Mouse (Mus musculus): ENCODE data around the gene Tlr2. TPM values are rescaled to one million over a fixed set of nuclear protein-coding genes. Genes with fewer than 3 reads are reported as not detected.

The Tlr2 gene
- polyA plus RNA-seq, 1 experiment from 2014 or later, result 3.5 TPM

- H3K4me3 ChIP-seq (ENCODE audit: low read depth, low read length), result no peak overlapping the region
- WGBS, result 86% methylated on average over 5 of the region's 5 CpGs
- no peak overlapping the region for H3K27ac ChIP-seq (ENCODE audit: low read depth)
Measured at GRCm38 (mm10) chr3:83855643-83856042, 14.1 kb upstream of the Tlr2 start.

GRCm38 (mm10) chr3:83849341-83849740, 7.8 kb upstream of the Tlr2 start:
- DNase-seq (no peak), ATAC-seq (ENCODE audit: insufficient read depth) (no peak)
- no peak overlapping the region for H3K4me2 ChIP-seq
- no peak overlapping the region for H3K4me3 ChIP-seq (ENCODE audit: low read depth, low read length)
- H3K27me3 ChIP-seq (ENCODE audit: insufficient read depth, low read length), result no peaks in the 10 kb centered on the region
- no peak overlapping the region for H3K27ac ChIP-seq (ENCODE audit: low read depth)
- no peak overlapping the region for H3K9ac ChIP-seq
- TF ChIP-seq CTCF (IDR thresholded peaks at IDR 0.05; ENCODE audit: low read depth), result no peak
- WGBS, result 71% methylated on average over 2 of the region's 2 CpGs
- no peaks in the 10 kb centered on the region for H3K36me3 ChIP-seq (ENCODE audit: insufficient read depth)
- H3K4me1 ChIP-seq (ENCODE audit: insufficient read depth), result no peaks in the 10 kb centered on the region
- H3K9me3 ChIP-seq (ENCODE audit: low read depth, low read length), result no peaks in the 10 kb centered on the region

More at GRCm38 (mm10) chr3:83855643-83856042, 14.1 kb upstream of the Tlr2 start:
- no peak overlapping the region for H3K4me2 ChIP-seq
- ATAC-seq (ENCODE audit: insufficient read depth) (no peak), DNase-seq (no peak)
- H3K4me1 ChIP-seq (ENCODE audit: insufficient read depth), result no peaks in the 10 kb centered on the region
- H3K9me3 ChIP-seq (ENCODE audit: low read depth, low read length), result no peaks in the 10 kb centered on the region
- TF ChIP-seq CTCF (IDR thresholded peaks at IDR 0.05; ENCODE audit: low read depth), result no peak
- H3K27me3 ChIP-seq (ENCODE audit: insufficient read depth, low read length), result no peaks in the 10 kb centered on the region
- H3K9ac ChIP-seq, result no peak overlapping the region
- H3K36me3 ChIP-seq (ENCODE audit: insufficient read depth), result no peaks in the 10 kb centered on the region

GRCm38 (mm10) chr3:83844766-83845520, 3.4 kb upstream of the Tlr2 start:
- no peaks in the 10 kb centered on the region for H3K36me3 ChIP-seq (ENCODE audit: insufficient read depth)
- no peaks in the 10 kb centered on the region for H3K9me3 ChIP-seq (ENCODE audit: low read depth, low read length)
- no peak overlapping the region for H3K4me2 ChIP-seq
- no peak for TF ChIP-seq CTCF (IDR thresholded peaks at IDR 0.05; ENCODE audit: low read depth)
- no peaks in the 10 kb centered on the region for H3K27me3 ChIP-seq (ENCODE audit: insufficient read depth, low read length)
- no peak overlapping the region for H3K9ac ChIP-seq
- WGBS, result 23% methylated on average over 8 of the region's 8 CpGs
- ATAC-seq (ENCODE audit: insufficient read depth), result no peak; the same call in 1 of the 2 replicates
- H3K4me1 ChIP-seq (ENCODE audit: insufficient read depth), result no peaks in the 10 kb centered on the region
- peak; percentile 24 for DNase-seq
- no peak overlapping the region for H3K27ac ChIP-seq (ENCODE audit: low read depth)
- H3K4me3 ChIP-seq (ENCODE audit: low read depth, low read length), result no peak overlapping the region

GRCm38 (mm10) chr3:83839477-83839876, 2.1 kb downstream of the Tlr2 start:
- no peaks in the 10 kb centered on the region for H3K27me3 ChIP-seq (ENCODE audit: insufficient read depth, low read length)
- no peak overlapping the region for H3K4me3 ChIP-seq (ENCODE audit: low read depth, low read length)
- ATAC-seq (ENCODE audit: insufficient read depth) (no peak), DNase-seq (no peak)
- no peak for TF ChIP-seq CTCF (IDR thresholded peaks at IDR 0.05; ENCODE audit: low read depth)
- H3K9me3 ChIP-seq (ENCODE audit: low read depth, low read length), result no peaks in the 10 kb centered on the region
- 89% methylated on average over 5 of the region's 5 CpGs for WGBS
- H3K27ac ChIP-seq (ENCODE audit: low read depth), result no peak overlapping the region
- H3K9ac ChIP-seq, result no peak overlapping the region
- H3K4me1 ChIP-seq (ENCODE audit: insufficient read depth), result no peaks in the 10 kb centered on the region
- H3K4me2 ChIP-seq, result no peak overlapping the region
- no peaks in the 10 kb centered on the region for H3K36me3 ChIP-seq (ENCODE audit: insufficient read depth)

GRCm38 (mm10) chr3:83836685-83837084, 4.9 kb downstream of the Tlr2 start:
- 78% methylated on average over 15 of the region's 15 CpGs for WGBS
- DNase-seq, result no peak
- TF ChIP-seq CTCF (IDR thresholded peaks at IDR 0.05; ENCODE audit: low read depth), result no peak
- H3K4me3 ChIP-seq (ENCODE audit: low read depth, low read length), result no peak overlapping the region
- no peaks in the 10 kb centered on the region for H3K4me1 ChIP-seq (ENCODE audit: insufficient read depth)
- no peak overlapping the region for H3K9ac ChIP-seq
- no peak overlapping the region for H3K27ac ChIP-seq (ENCODE audit: low read depth)
- no peak for ATAC-seq (ENCODE audit: insufficient read depth)
- no peaks in the 10 kb centered on the region for H3K27me3 ChIP-seq (ENCODE audit: insufficient read depth, low read length)
- no peak overlapping the region for H3K4me2 ChIP-seq
- no peaks in the 10 kb centered on the region for H3K36me3 ChIP-seq (ENCODE audit: insufficient read depth)
- H3K9me3 ChIP-seq (ENCODE audit: low read depth, low read length), result no peaks in the 10 kb centered on the region

- H3K9ac ChIP-seq, result no peak overlapping the region
- H3K27ac ChIP-seq (ENCODE audit: low read depth), result no peak overlapping the region
- H3K4me3 ChIP-seq (ENCODE audit: low read depth, low read length), result no peak overlapping the region
- H3K27me3 ChIP-seq (ENCODE audit: insufficient read depth, low read length), result no peaks in the 10 kb centered on the region
- DNase-seq (peak; percentile 13), ATAC-seq (ENCODE audit: insufficient read depth) (peak; percentile 47; the same call in 1 of the 2 replicates)
- no peak overlapping the region for H3K4me2 ChIP-seq
- no peak for TF ChIP-seq CTCF (IDR thresholded peaks at IDR 0.05; ENCODE audit: low read depth)
- no peaks in the 10 kb centered on the region for H3K36me3 ChIP-seq (ENCODE audit: insufficient read depth)
- H3K9me3 ChIP-seq (ENCODE audit: low read depth, low read length), result no peaks in the 10 kb centered on the region
- H3K4me1 ChIP-seq (ENCODE audit: insufficient read depth), result no peaks in the 10 kb centered on the region
- 41% methylated on average over 5 of the region's 5 CpGs for WGBS
Measured at GRCm38 (mm10) chr3:83828145-83828611, 13.4 kb downstream of the Tlr2 start.

GRCm38 (mm10) chr3:83827684-83828083, 13.9 kb downstream of the Tlr2 start:
- no peak overlapping the region for H3K4me2 ChIP-seq
- TF ChIP-seq CTCF (IDR thresholded peaks at IDR 0.05; ENCODE audit: low read depth), result no peak
- ATAC-seq (ENCODE audit: insufficient read depth) (no peak), DNase-seq (no peak)
- no peaks in the 10 kb centered on the region for H3K9me3 ChIP-seq (ENCODE audit: low read depth, low read length)
- no peak overlapping the region for H3K9ac ChIP-seq
- H3K4me1 ChIP-seq (ENCODE audit: insufficient read depth), result no peaks in the 10 kb centered on the region
- no peaks in the 10 kb centered on the region for H3K27me3 ChIP-seq (ENCODE audit: insufficient read depth, low read length)
- H3K36me3 ChIP-seq (ENCODE audit: insufficient read depth), result no peaks in the 10 kb centered on the region
- no peak overlapping the region for H3K27ac ChIP-seq (ENCODE audit: low read depth)
- 76% methylated on average over 9 of the region's 9 CpGs for WGBS
- H3K4me3 ChIP-seq (ENCODE audit: low read depth, low read length), result no peak overlapping the region
